Mouse (Mus musculus) bone marrow macrophage, adult 2 months (primary cell): ENCODE data around the gene Gck. TPM values are rescaled to one million over a fixed set of nuclear protein-coding genes. Genes with fewer than 3 reads are reported as not detected.
"Not testable (repeated sequence)": the region's sequence is repeated elsewhere in the genome, so short reads cannot be mapped to it uniquely, and the experiment has no call there.

Experiments used
- H3K27ac ChIP-seq: 2 replicates; pipeline ENCODE4 v1.5.1; 2012; ENCODE audit warnings: low read depth, low read length; ENCODE audit not compliant: insufficient read depth
- H3K4me1 ChIP-seq: 2 replicates; pipeline ENCODE4 v1.6.1; 2012; ENCODE audit warnings: low read length; ENCODE audit not compliant: control insufficient read depth, insufficient read depth
- H3K4me3 ChIP-seq: 2 replicates; pipeline ENCODE4 v1.5.1; 2012; ENCODE audit warnings: mild to moderate bottlenecking, low read length, moderate library complexity; ENCODE audit not compliant: insufficient read depth
- CTCF ChIP-seq: IDR thresholded peaks from 2 replicates; pipeline ENCODE4 v1.5.1; 2012; ENCODE audit warnings: low read depth, mild to moderate bottlenecking, low read length, moderate library complexity
- POLR2A ChIP-seq: IDR thresholded peaks from 2 replicates; pipeline ENCODE4 v1.6.1; 2012; ENCODE audit warnings: mild to moderate bottlenecking, low read depth, low read length, borderline replicate concordance
- polyA plus RNA-seq: library from polyadenylated mRNA; stranded (reverse); fragments of >200 nt; gene quantifications from 2 replicates; pipeline ENCODE4 v1.2.4, GENCODE M21; 2012; ENCODE audit not compliant: missing spikeins, insufficient read depth, insufficient read length

Gck gene
- polyA plus RNA-seq, 1 experiment, result not detected

DNA sequence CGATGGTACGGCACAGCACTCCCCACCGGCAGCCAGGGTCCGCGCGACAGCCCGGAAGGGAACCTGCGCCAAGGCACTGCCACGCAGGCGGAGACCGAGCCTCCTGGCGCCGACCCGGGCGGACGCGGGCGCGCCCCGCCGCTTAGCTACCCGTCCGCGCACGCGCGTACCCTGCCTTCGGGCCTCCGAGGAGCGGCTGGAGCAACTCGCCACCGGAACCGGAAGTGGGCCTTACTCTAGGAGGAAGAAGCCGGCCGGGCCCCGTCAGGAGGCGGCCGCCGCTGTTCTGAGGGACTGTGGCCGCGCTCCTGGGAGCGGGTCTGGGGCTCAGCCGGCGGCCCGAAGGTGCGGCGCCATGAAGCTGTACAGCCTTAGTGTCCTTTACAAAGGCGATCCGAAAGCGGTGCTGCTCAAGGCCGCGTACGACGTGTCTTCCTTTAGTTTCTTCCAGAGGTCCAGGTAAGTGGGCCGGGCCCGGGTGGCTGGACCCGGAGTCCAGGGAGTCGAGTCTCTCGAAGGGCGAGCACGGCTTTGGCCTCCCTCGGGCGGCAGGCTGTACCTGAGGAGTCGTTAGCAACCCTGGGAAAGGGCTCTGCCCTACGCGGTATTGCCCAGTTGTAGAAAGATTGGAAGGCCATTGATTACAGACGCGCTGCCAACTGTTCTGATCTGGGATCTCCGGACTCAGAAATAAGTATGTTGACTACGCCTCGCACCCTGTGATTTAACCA, 5.8 kb upstream of the Gck start, which contains the start of gene Ykt6:
TSS of gene Ykt6 (plus strand) at position 148 of the 731 bp plus-strand sequence.
- Histone ChIP-seq H3K4me3 (peak within 1 kb of the TSS; percentile 76), H3K4me1 (peaks cover 28% of the 10 kb centered on the region), H3K27ac (peak within 1 kb of the TSS; percentile 59)
- 0 out of 2 replicates have a peak, but pooled peaks have one; percentile 12 for TF ChIP-seq CTCF
- no peak; the same call in 1 of the 2 replicates for TF ChIP-seq POLR2A

DNA sequence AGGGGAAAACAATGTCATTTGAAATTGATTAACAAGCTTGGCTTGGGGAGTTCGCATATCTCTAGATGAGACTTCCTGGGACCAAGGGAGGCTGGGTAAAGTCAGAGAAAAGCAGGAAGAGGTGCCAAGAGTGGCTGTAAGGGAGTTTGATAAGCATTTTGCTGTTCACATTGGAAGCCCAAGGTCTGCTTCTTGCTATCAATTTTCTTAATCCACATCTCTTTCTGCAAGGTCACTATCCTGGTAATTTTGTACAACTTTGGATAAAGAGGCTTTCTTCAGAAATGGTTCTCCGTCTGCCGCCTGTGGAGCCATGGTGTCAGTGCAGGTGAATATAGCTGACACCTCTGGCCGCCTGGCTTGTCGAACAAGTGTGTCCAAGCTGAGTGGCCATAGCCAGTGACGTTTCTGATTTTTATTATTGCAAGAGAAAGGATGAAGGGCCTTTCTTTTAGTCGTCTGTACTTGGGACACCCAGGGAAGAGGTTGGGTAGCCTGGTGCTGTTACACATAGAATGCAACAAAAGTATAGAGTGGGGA, 5.2 kb upstream of the Gck start:
- Histone ChIP-seq H3K27ac (peak overlapping the region; percentile 59), H3K4me1 (peaks cover 24% of the 10 kb centered on the region), H3K4me3 (peak overlapping the region; percentile 64)
- no peak for TF ChIP-seq POLR2A
- TF ChIP-seq CTCF, result no peak

DNA sequence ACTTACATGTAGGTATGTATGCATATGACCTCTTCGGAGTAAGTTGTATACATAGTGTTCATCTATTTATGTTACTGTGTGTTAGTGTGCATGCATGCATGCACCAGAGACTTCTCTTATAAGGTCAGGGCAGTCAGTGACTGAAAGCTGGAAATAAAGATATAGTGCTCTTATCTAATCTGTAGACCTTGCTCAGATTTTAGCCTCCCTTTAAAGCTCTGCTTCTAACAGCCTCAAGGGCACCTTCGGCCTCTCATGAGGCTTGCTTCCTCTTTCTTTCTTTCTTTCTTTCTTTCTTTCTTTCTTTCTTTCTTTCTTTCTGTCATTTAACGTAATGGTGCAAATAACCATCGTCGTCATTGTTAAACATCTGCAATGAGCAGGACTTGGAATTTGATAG, 4.6 kb upstream of the Gck start:
- TF ChIP-seq CTCF, result no peak
- no peak for TF ChIP-seq POLR2A
- Histone ChIP-seq H3K27ac (no peak overlapping the region), H3K4me1 (peaks cover 25% of the 10 kb centered on the region), H3K4me3 (no peak overlapping the region)

DNA sequence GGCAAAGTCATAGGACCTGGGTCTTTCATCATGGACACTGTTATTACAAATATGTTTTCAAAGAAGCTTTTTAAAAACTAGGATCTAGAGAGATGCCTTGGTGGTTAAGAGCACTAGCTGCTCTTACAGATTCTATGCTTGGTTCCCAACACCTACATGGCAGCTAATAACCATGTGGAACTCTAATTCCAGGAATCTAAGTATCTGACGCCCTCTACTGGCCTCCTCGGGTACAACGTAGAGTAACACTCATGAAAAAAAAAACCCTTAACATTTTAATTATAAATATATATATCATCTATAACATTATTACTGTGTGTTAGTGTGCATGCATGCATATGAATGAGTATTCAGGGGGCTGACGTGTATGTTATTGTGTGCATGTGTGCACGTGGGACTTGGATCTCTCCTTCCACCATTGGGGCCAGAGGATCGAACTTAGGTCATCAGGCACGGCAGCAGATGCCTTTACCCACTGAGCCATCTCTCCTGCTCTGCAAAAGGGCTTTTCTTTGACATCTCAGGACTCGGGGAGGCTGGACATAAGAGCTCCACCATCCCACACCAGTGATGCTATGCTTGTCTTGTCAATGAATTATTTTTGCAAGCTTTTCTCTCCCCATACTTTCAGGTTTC, 3.4 kb upstream of the Gck start:
- peaks cover 20% of the 10 kb centered on the region for H3K4me1 ChIP-seq
- H3K4me3 ChIP-seq, result no peak overlapping the region
- TF ChIP-seq CTCF, result no peak
- no peak for TF ChIP-seq POLR2A
- H3K27ac ChIP-seq, result no peak overlapping the region

DNA sequence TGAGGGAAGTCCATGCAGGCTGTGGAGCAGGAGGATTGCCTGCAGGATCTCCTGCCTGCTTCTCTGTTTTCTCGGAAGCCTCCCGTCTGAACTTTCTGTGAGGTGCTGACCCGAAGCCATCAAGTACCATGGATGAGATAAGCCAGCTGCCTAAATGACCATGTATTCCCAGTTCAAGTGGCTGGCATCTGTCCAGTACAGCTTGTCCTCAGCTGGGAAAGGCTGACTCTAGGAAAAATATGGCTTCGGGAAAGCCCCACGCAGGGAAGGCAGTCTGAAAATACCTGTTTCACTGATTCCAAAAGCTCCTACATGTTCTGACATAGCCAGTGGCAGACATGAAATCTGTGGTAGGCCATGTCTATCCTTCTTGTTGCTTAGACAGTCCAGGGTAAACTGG, 2.6 kb upstream of the Gck start:
- TF ChIP-seq CTCF, result no peak
- TF ChIP-seq POLR2A, result no peak
- H3K4me3 ChIP-seq, result no peak overlapping the region
- no peak overlapping the region for H3K27ac ChIP-seq
- H3K4me1 ChIP-seq, result peaks cover 17% of the 10 kb centered on the region

DNA sequence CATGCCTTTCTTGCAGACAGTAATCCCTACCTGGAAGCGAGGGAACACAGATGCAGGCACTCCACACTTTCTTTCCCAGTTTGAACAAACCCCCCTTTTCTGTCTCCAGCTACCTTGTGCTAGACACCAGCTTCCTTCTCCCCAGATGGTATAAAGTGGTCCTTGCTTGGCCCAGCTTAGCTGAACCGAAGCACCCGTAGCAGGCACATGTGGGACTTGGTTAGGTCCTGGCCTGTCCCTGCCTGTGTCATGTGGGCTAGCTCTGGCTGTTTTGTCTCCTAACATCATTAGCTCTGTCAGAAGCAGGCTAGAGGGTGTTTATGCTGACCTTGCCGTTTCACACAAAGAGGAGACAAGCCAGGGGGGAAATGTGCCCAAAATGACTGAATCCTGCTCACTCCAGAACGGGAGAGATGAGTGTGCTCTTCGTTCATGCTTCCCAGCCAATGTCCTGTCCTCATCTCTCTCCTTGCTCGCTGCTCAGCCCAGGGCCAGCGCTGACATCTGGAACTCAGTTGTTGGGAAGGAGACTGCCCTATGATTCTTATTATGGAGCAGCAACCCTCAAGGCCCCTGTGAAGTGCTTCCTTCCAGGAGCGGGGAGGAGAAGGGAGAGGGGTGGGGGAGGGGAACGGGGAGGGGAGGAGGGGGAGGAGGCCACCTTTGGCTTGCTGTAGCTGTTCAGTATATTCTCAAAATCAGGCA, 1.2 kb downstream of the Gck start:
- no peak for TF ChIP-seq CTCF
- no peak for TF ChIP-seq POLR2A
- Histone ChIP-seq H3K4me1 (peaks cover 16% of the 10 kb centered on the region), H3K27ac (no peak overlapping the region), H3K4me3 (no peak overlapping the region)

DNA sequence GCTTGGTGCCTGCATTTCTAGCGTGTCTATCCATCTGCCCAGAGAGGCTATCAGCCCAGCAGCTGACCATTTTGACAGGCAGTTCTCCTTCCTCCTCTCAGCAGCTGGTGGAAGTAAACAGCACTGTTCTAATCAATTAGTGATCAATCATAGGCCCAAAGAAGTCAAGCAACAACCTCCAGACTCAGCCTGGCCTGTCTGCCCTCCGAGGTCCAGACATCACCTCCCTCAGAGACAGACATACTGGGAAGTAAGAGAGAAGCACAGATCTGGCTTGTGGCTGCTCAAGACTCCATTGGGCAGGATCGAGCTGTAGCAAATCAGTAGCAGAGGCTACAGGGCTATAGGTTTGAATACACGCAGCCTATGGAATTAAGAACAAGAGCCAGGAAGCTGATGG, 2.1 kb downstream of the Gck start:
- Histone ChIP-seq H3K27ac (no peak overlapping the region), H3K4me1 (peaks cover 16% of the 10 kb centered on the region), H3K4me3 (no peak overlapping the region)
- TF ChIP-seq POLR2A (no peak), CTCF (no peak)

DNA sequence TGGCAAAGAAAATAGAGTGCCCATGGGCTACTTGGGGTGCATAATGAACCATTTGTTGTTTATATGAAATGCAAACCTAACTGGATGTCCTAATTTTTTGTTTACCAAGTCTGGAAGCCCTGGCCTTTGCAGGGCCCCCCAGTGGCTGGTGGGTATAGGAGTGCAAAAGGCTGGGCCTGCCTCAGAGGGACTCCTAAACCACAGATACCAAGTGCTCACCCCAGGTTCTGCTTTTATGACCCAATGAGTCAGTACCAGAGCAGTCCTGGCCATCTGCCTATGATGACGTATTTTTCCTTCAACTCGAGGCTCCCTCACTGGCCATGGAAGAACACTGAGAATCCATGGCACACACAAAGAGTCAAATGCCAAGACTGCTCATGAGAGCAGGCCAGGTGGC, 4.8 kb downstream of the Gck start:
- Histone ChIP-seq H3K4me1 (peaks cover 14% of the 10 kb centered on the region), H3K27ac (no peak overlapping the region), H3K4me3 (no peak overlapping the region)
- TF ChIP-seq CTCF (0 out of 2 replicates have a peak, but pooled peaks have one; percentile 10), POLR2A (no peak)

DNA sequence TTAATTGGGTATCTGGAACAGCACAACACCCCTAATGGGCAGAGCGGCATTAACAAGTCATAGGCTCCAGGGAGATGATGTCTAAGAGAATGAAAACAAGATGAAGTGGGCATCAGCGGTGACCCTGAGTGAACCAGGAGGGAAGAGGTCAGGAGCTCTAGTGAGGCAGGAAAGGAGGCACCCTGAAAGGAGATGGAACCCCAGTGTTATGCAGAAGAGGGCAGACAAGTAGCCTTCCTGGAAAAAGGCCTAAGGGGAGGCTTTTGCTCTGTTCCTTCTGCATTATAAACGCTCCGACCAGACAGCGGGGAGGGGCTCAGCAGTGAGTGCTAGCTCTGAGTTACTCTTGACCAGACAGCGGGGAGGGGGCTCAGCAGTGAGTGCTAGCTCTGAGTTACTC, 6.9 kb downstream of the Gck start:
- no peak for TF ChIP-seq POLR2A
- no peak for TF ChIP-seq CTCF
- no peak overlapping the region for H3K4me3 ChIP-seq
- no peak overlapping the region for H3K27ac ChIP-seq
- H3K4me1 ChIP-seq, result peaks cover 10% of the 10 kb centered on the region

DNA sequence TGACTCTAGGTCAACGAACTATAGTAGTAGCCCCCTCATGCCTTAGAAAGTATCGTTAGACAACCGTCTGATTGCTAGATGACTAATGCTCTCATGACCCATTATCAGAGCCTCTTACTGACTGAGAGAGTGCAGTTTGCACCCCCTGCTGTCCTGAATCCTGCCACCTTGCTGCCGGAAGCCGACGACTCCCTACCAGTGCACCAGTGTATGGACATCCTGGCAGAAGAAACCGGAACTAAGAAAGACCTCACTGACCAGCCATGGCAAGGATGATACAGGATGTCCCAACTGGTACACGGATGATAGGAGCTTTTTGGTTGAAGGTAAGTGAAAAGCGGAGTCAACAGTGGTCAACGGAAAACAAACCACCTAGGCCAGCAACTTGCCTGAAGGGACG, 15.3 kb downstream of the Gck start:
- H3K27ac ChIP-seq, result not testable (repeated sequence)

DNA sequence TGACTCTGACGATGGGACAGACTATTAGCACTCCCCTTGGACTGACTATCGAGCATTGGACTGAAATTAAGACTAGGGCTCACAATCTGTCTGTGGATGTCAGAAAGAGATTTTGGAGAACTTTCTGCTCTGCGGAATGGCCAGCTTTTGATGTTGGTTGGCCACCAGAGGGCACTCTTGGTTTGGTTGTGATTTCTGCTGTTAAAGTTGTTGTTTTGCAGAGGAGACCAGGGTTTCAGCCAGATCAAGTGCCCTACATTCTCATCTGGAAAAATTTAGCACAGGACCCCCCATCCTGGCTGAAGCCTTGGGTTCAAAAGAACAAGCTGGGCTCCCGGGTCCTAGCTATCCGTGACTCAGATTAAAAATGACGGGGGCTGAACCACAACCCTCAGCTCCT, 17.9 kb downstream of the Gck start:
- not testable (repeated sequence) for H3K27ac ChIP-seq, H3K4me3 ChIP-seq, H3K4me1 ChIP-seq

More for the DNA sequence above, 15.3 kb downstream of the Gck start:
- not testable (repeated sequence) for H3K4me1 ChIP-seq, H3K4me3 ChIP-seq
